Mouse (Mus musculus) ES-E14 (cell line): Measurements from ENCODE around the gene Foxl1.

Experiments
- MAFK ChIP-seq: IDR thresholded peaks from 2 replicates; pipeline ENCODE4 v1.6.1; 2014; ENCODE audit warnings: mild to moderate bottlenecking, low read depth, low read length, inconsistent platforms; ENCODE audit not compliant: insufficient read depth
- ZNF384 ChIP-seq: IDR thresholded peaks from 2 replicates; pipeline ENCODE4 v1.6.1; 2012; ENCODE audit warnings: low read depth, low read length, inconsistent platforms

- TF ChIP-seq MAFK (no peak), ZNF384 (no peak)
These were observed 8.9 kb upstream of the Foxl1 start for GRCm38 (mm10) chr8:121118634-121119420.
